Mouse (Mus musculus): ENCODE results near the gene Neto2. TPM values are rescaled to one million over a fixed set of nuclear protein-coding genes. Genes with fewer than 3 reads are reported as not detected.

Gene Neto2
- polyA plus RNA-seq, 1 experiment, result 25.6 TPM

DNA sequence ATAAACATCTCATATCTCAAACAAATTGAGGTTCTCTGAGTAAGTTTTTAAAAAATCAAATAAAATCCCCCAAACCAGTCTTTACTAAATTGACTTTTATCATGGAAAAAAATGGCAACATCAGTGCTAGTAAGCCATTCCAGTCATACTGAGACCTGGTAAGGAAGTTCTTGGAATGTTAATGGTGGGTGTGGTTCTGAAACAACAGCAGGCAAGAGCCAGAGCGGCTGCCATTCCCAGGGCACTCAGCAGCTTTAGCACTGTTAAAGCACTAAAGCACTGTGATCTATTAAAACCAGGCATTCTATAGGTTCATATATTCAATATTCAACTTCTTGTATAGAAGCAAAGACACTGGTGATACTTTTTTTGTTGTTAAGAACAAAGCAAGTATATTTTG lies 110.5 kb downstream of the Neto2 start:
- no peak for TF ChIP-seq POLR2A (IDR thresholded peaks at IDR 0.05; ENCODE audit: extremely low read depth, insufficient read depth, low read length)
- H3K4me3 ChIP-seq (ENCODE audit: insufficient read depth, low read length), result no peak overlapping the region
- no peak overlapping the region for H3K27ac ChIP-seq (ENCODE audit: insufficient read depth, low read length)
- no peaks in the 10 kb centered on the region for H3K4me1 ChIP-seq (ENCODE audit: control insufficient read depth, insufficient read depth, low read length)

GRCm38 (mm10) chr8:85588596-85588995 lies 112.1 kb downstream of the Neto2 start:
- no peak for TF ChIP-seq CTCF (IDR thresholded peaks at IDR 0.05; ENCODE audit: extremely low read depth, insufficient read depth, low read length)
- TF ChIP-seq POLR2A (IDR thresholded peaks at IDR 0.05; ENCODE audit: extremely low read depth, insufficient read depth, low read length), result no peak
- Histone ChIP-seq H3K4me1 (ENCODE audit: control insufficient read depth, insufficient read depth, low read length) (no peaks in the 10 kb centered on the region), H3K4me3 (ENCODE audit: insufficient read depth, low read length) (no peak overlapping the region), H3K27ac (ENCODE audit: insufficient read depth, low read length) (no peak overlapping the region)

Other genes starting within 250 kb of the Neto2 start
- gene Gpt2, start 208.3 kb downstream of the Neto2 start, polyA plus RNA-seq (2012; rRNA removed), result 49.0 and 49.2 TPM in 2 replicates
- 95.2 and 114 TPM in 2 replicates for gene Dnaja2, start 145.6 kb downstream of the Neto2 start, polyA plus RNA-seq (2012; rRNA removed)
- 67.4 and 72.5 TPM in 2 replicates for gene Itfg1, start 140.0 kb upstream of the Neto2 start, polyA plus RNA-seq (2012; rRNA removed)
- gene Phkb, start 140.0 kb upstream of the Neto2 start, polyA plus RNA-seq (2012; rRNA removed), result 26.9 and 27.1 TPM in 2 replicates